8 mouse cellular contexts compared by ENCODE assay signal in genomic region chr1:59237614-59238211, GRCm38 (mm10). TPM values are rescaled to one million over a fixed set of nuclear protein-coding genes. Genes with fewer than 3 reads are reported as not detected.
DNase-seq lines count a peak whose midpoint lies in the region; ATAC-seq and TF ChIP-seq lines count a peak whose summit lies in the region.

No protein-coding gene starts in this region.

- peak overlapping the region; percentile 72 for H3K9ac ChIP-seq in heart, embryonic 12.5 days
- peak overlapping the region; percentile 65 for H3K9ac ChIP-seq in kidney, embryonic 16.5 days (replicated peaks; ENCODE audit: low read length)

- peak overlapping the region; percentile 59 for H3K27ac ChIP-seq in heart, embryonic 12.5 days (ENCODE audit: poor library complexity, severe bottlenecking)
- peak overlapping the region; percentile 72 for H3K27ac ChIP-seq in kidney, embryonic 16.5 days (ENCODE audit: low read length)

- H3K4me2 ChIP-seq in heart, embryonic 12.5 days: peak overlapping the region; percentile 85
- peak overlapping the region; percentile 72 for H3K4me2 ChIP-seq in kidney, embryonic 16.5 days (replicated peaks; ENCODE audit: low read depth, low read length)

- no peak for TF ChIP-seq POLR2A in brain, embryonic 14.5 days (IDR thresholded peaks at IDR 0.05; ENCODE audit: borderline replicate concordance, extremely low read depth, insufficient read depth, insufficient read length, poor library complexity, severe bottlenecking)

- DNase-seq in CD4-positive helper T cell, adult 2 months (ENCODE audit: low read depth, low spot score): peak; percentile 75
- DNase-seq in brain, embryonic 14.5 days (ENCODE audit: low read depth): peak; percentile 83
- peak; percentile 78 for DNase-seq in liver
- peak; percentile 23 to 45 for DNase-seq in monocyte, adult 2 months (ENCODE audit: low read depth in 1 of 2, low spot score in 2 of 2)
- peak; percentile 41 to 61 for DNase-seq in spleen, postnatal 14 days (ENCODE audit: low spot score in 2 of 2)

- WGBS in heart, embryonic 12.5 days: 1% methylated on average over 19 of the region's 19 CpGs
- under 1% methylated on average over 19 of the region's 19 CpGs for WGBS in kidney, embryonic 16.5 days

- ATAC-seq in heart, embryonic 12.5 days (ENCODE audit: insufficient number of reproducible peaks, low FRiP score): peak; percentile 63
- ATAC-seq in kidney, embryonic 16.5 days (ENCODE audit: low FRiP score, low TSS enrichment): peak; percentile 37; the same call in 1 of the 2 replicates

- no peaks in the 10 kb centered on the region for H3K9me3 ChIP-seq in erythroblast, embryonic 14.5 days (ENCODE audit: control insufficient read depth, low read length)
- H3K9me3 ChIP-seq in heart, embryonic 12.5 days (replicated peaks): no peaks in the 10 kb centered on the region
- H3K9me3 ChIP-seq in kidney, embryonic 16.5 days (ENCODE audit: low read length): peaks cover 3% of the 10 kb centered on the region; the same call in 1 of the 2 replicates

- H3K4me3 ChIP-seq in erythroblast, embryonic 14.5 days (replicated peaks): peak overlapping the region; percentile 92
- peak overlapping the region; percentile 80 for H3K4me3 ChIP-seq in heart, embryonic 12.5 days
- peak overlapping the region; percentile 75 for H3K4me3 ChIP-seq in kidney, embryonic 16.5 days (ENCODE audit: low read length)

- no peaks in the 10 kb centered on the region; the same call in 1 of the 2 replicates for H3K36me3 ChIP-seq in erythroblast, embryonic 14.5 days (ENCODE audit: control insufficient read depth)
- H3K36me3 ChIP-seq in heart, embryonic 12.5 days: no peaks in the 10 kb centered on the region
- no peaks in the 10 kb centered on the region for H3K36me3 ChIP-seq in kidney, embryonic 16.5 days (ENCODE audit: insufficient read depth, low read length)

- H3K27me3 ChIP-seq in erythroblast, embryonic 14.5 days (ENCODE audit: control insufficient read depth): no peaks in the 10 kb centered on the region
- H3K27me3 ChIP-seq in heart, embryonic 12.5 days (replicated peaks): no peaks in the 10 kb centered on the region
- no peaks in the 10 kb centered on the region for H3K27me3 ChIP-seq in kidney, embryonic 16.5 days (ENCODE audit: insufficient read depth, low read length)

- H3K4me1 ChIP-seq in erythroblast, embryonic 14.5 days (ENCODE audit: control insufficient read depth): peaks cover 39% of the 10 kb centered on the region
- H3K4me1 ChIP-seq in heart, embryonic 12.5 days (replicated peaks): no peaks in the 10 kb centered on the region
- H3K4me1 ChIP-seq in kidney, embryonic 16.5 days (ENCODE audit: insufficient read depth, low read length): 0 out of 2 replicates have a peak, but pooled peaks cover 4% of the 10 kb centered on the region

- peak; percentile 68 for TF ChIP-seq CTCF in brain, embryonic 14.5 days (IDR thresholded peaks at IDR 0.05; ENCODE audit: borderline replicate concordance, extremely low read depth, insufficient read depth, insufficient read length)

RNA-seq across cellular contexts. Expression of gene Als2, which starts 0.7 kb away (rescaled TPM):
- 13.6 and 20.4 TPM in 2 replicates for polyA plus RNA-seq in brain, embryonic 14.5 days (2012; rRNA removed)
- polyA plus RNA-seq in erythroblast, embryonic 14.5 days (2012): 0.07 and 0.09 TPM in 2 replicates
- polyA plus RNA-seq in heart, embryonic 12.5 days (2016; fragmentation: Nextera tagmentation; extraction: Ambion mirVana): 12.3 and 12.6 TPM in 2 replicates
- 12.4 and 13.8 TPM in 2 replicates for polyA plus RNA-seq in kidney, embryonic 16.5 days (2015; fragmentation: Nextera tagmentation; extraction: Ambion mirVana)

RNA-seq across cellular contexts. Expression of gene Cdk15, which starts 19.0 kb away (rescaled TPM):
- 0.30 and 0.41 TPM in 2 replicates for polyA plus RNA-seq in brain, embryonic 14.5 days (2012; rRNA removed)
- polyA plus RNA-seq in erythroblast, embryonic 14.5 days (2012): not detected in 2 replicates
- polyA plus RNA-seq in heart, embryonic 12.5 days (2016; fragmentation: Nextera tagmentation; extraction: Ambion mirVana): 0.11 and 0.39 TPM in 2 replicates
- 0.76 and 1.4 TPM in 2 replicates for polyA plus RNA-seq in kidney, embryonic 16.5 days (2015; fragmentation: Nextera tagmentation; extraction: Ambion mirVana)

Comparison
In these comparisons a context has a peak if more than half of its experiments do, and no peak if none do; other contexts are left out.
1. Peak in every context shown above with its lines: DNase-seq, ATAC-seq, H3K4me3 ChIP-seq and H3K27ac ChIP-seq.
2. RNA of gene Als2, which starts 0.7 kb away (polyA plus RNA-seq): 13.6 to 20.4 TPM in brain, embryonic 14.5 days, 12.3 to 12.6 TPM in heart, embryonic 12.5 days and 12.4 to 13.8 TPM in kidney, embryonic 16.5 days; 0.07 to 0.09 TPM in erythroblast, embryonic 14.5 days; every median in the first group is over 10 times any median in the second.